Mouse (Mus musculus): ENCODE measurements around the gene Wiz.

DNA sequence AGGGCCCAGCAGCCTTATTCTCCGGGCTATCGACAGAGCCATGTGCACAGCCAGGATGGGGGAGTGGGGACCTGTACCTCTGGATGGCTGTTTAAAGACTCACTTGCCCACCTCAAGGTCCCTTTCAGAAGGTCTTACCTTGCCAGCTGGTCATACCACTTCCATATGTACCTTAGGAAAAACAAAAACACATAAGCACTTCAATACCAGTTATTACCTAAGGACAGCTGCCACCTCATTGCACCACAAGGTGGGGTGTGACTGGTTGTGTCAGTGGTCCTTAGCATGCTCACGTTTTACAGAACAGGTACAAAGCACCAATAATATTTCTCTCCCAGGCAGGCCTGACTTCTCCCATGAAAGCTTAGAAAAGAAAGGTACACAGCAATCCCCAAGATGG, 71.5 kb downstream of the Wiz start:
- TF ChIP-seq EP300 (IDR thresholded peaks at IDR 0.05; ENCODE audit: low read depth) (no peak), CTCF (IDR thresholded peaks at IDR 0.05; ENCODE audit: low read depth) (no peak)

Measured in liver, postnatal 0 days (tissue).